Comparison of ENCODE assay signal across 8 mouse cellular contexts in genomic region chr5:148909402-148909801, GRCm38 (mm10). TPM values are rescaled to one million over a fixed set of nuclear protein-coding genes. Genes with fewer than 3 reads are reported as not detected.
DNase-seq lines count a peak whose midpoint lies in the region; ATAC-seq lines count a peak whose summit lies in the region.

No protein-coding gene starts in this region.

- H3K4me2 ChIP-seq in liver, embryonic 12.5 days: no peak overlapping the region

- H3K4me1 ChIP-seq in liver, embryonic 12.5 days: peaks cover 63% of the 10 kb centered on the region

- no peak for DNase-seq in liver
- DNase-seq in fibroblast of lung, adult 2 months (ENCODE audit: low read depth): peak; percentile 18
- peak; percentile 66 for DNase-seq in kidney, adult 11 months
- DNase-seq in mesoderm, embryonic 11.5 days (ENCODE audit: low read depth, low spot score): peak; percentile 51
- no peak for DNase-seq in layer of hippocampus, adult 11-12 months (ENCODE audit: low spot score)

- no peak overlapping the region for H3K4me3 ChIP-seq in liver, embryonic 12.5 days

- peaks cover 14% of the 10 kb centered on the region for H3K9me3 ChIP-seq in liver, embryonic 12.5 days (replicated peaks)

- ATAC-seq in liver, embryonic 12.5 days: no peak
- ATAC-seq in erythroblast, adult 5-6 weeks (replicated peaks; ENCODE audit: low FRiP score, poor library complexity, severe bottlenecking): no peak
- no peak for ATAC-seq in CD4-positive, CD25-positive, alpha-beta regulatory T cell, adult 4 months

- peak overlapping the region; percentile 8; the same call in 1 of the 2 replicates for H3K27ac ChIP-seq in liver, embryonic 12.5 days

- no peaks in the 10 kb centered on the region for H3K27me3 ChIP-seq in liver, embryonic 12.5 days (replicated peaks)

- WGBS in liver, embryonic 12.5 days (ENCODE audit: insufficient replicate concordance): 60% methylated on average over 6 of the region's 6 CpGs

- H3K9ac ChIP-seq in liver, embryonic 12.5 days: 0 out of 2 replicates have a peak overlapping the region, but pooled peaks have one; percentile 30

- peaks cover 78% of the 10 kb centered on the region for H3K36me3 ChIP-seq in liver, embryonic 12.5 days

RNA-seq across cellular contexts. Expression of gene Katnal1, which starts 19.7 kb away (rescaled TPM):
- 18.3 and 18.9 TPM in 2 replicates for polyA plus RNA-seq in liver, embryonic 12.5 days (2016; fragmentation: Nextera tagmentation; extraction: Ambion mirVana)
- 4.0 and 4.6 TPM in 2 replicates for total RNA-seq in erythroblast, adult 5-6 weeks (2015; ENCODE audit: low replicate concordance)
- total RNA-seq in erythroblast, adult 5-6 weeks (2017; ENCODE audit: low replicate concordance): 9.1 and 10.4 TPM in 2 replicates
- polyA plus RNA-seq in CD4-positive, CD25-positive, alpha-beta regulatory T cell, adult 4 months (2017; shearing (Covaris generic)): 1 to 10 TPM; 1.5 to 6.1 TPM

Comparison
In these comparisons a context has a peak if more than half of its experiments do, and no peak if none do; other contexts are left out.
1. DNase-seq: peak in fibroblast of lung, adult 2 months (single experiment), kidney, adult 11 months (single experiment) and mesoderm, embryonic 11.5 days (single experiment); none in liver (single experiment) and layer of hippocampus, adult 11-12 months (single experiment).